Mouse (Mus musculus): ENCODE data around the gene Pparg. TPM values are rescaled to one million over a fixed set of nuclear protein-coding genes. Genes with fewer than 3 reads are reported as not detected.

The Pparg gene
- total RNA-seq, 2 experiments from 2014 or later, result 13.9 to 32.2 TPM

GRCm38 (mm10) chr6:115440231-115441006 is 79.7 kb downstream of the Pparg start:
- intact Hi-C loops (cut with DNase I), result no loop called here
- no peak for DNase-seq

- no peak for DNase-seq
- intact Hi-C loops (cut with DNase I), result no loop called here
These were observed 91.8 kb downstream of the Pparg start for GRCm38 (mm10) chr6:115452501-115452900.

- DNase-seq, result peak; percentile 73
- intact Hi-C loops (cut with DNase I), result no loop called here
These were observed 102.1 kb downstream of the Pparg start for GRCm38 (mm10) chr6:115462743-115463337.

- intact Hi-C loops (cut with DNase I), result no loop called here
- no peak for DNase-seq
These were observed 102.6 kb downstream of the Pparg start for GRCm38 (mm10) chr6:115463338-115463737.

- intact Hi-C loops (cut with DNase I), result no loop called here
- DNase-seq, result no peak
These were observed 103.9 kb downstream of the Pparg start for GRCm38 (mm10) chr6:115464661-115465060.

- DNase-seq, result no peak
- intact Hi-C loops (cut with DNase I), result no loop called here
These were observed 104.7 kb downstream of the Pparg start for GRCm38 (mm10) chr6:115465463-115465862.

GRCm38 (mm10) chr6:115465876-115466275 is 105.1 kb downstream of the Pparg start:
- no peak for DNase-seq
- intact Hi-C loops (cut with DNase I), result no loop called here

GRCm38 (mm10) chr6:115466601-115467000 is 105.8 kb downstream of the Pparg start:
- intact Hi-C loops (cut with DNase I), result no loop called here

GRCm38 (mm10) chr6:115469666-115470581 is 109.2 kb downstream of the Pparg start:
- intact Hi-C loops (cut with DNase I), result no loop called here
- DNase-seq, result no peak

More at GRCm38 (mm10) chr6:115466601-115467000, 105.8 kb downstream of the Pparg start:
- DNase-seq, result no peak

GRCm38 (mm10) chr6:115471956-115472355 is 111.2 kb downstream of the Pparg start:
- no peak for DNase-seq
- intact Hi-C loops (cut with DNase I), result no loop called here

- intact Hi-C loops (cut with DNase I), result loop anchor here (5.0 kb wide), 1 partner anchor 115 kb away; the partner anchor contains the start of gene Pparg
- peak in 1 of 2 experiments; percentile 26 for DNase-seq
These were observed 116.4 kb downstream of the Pparg start for GRCm38 (mm10) chr6:115477081-115477695.

GRCm38 (mm10) chr6:115479963-115480321 is 119.2 kb downstream of the Pparg start:
- DNase-seq, result no peak
- intact Hi-C loops (cut with DNase I), result loop anchor here (5.0 kb wide), 1 partner anchor 118 kb away; the partner anchor contains the start of gene Pparg

- intact Hi-C loops (cut with DNase I), result no loop called here
- peak; percentile 44 to 50 for DNase-seq
These were observed 119.7 kb downstream of the Pparg start for GRCm38 (mm10) chr6:115480322-115481017.

- intact Hi-C loops (cut with DNase I), result no loop called here
- no peak for DNase-seq
These were observed 120.2 kb downstream of the Pparg start for GRCm38 (mm10) chr6:115481018-115481354.

GRCm38 (mm10) chr6:115481603-115482002 is 120.9 kb downstream of the Pparg start:
- intact Hi-C loops (cut with DNase I), result no loop called here
- no peak for DNase-seq

- no peak for DNase-seq
- intact Hi-C loops (cut with DNase I), result no loop called here
These were observed 124.9 kb downstream of the Pparg start for GRCm38 (mm10) chr6:115485635-115486034.

GRCm38 (mm10) chr6:115489831-115490230 is 129.1 kb downstream of the Pparg start:
- intact Hi-C loops (cut with DNase I), result no loop called here
- DNase-seq, result no peak

- DNase-seq, result peak; percentile 40 to 41
- intact Hi-C loops (cut with DNase I), result no loop called here
These were observed 132.3 kb downstream of the Pparg start for GRCm38 (mm10) chr6:115492952-115493613.

- intact Hi-C loops (cut with DNase I), result no loop called here
These were observed 133.1 kb downstream of the Pparg start for GRCm38 (mm10) chr6:115493824-115494223.

GRCm38 (mm10) chr6:115499540-115499939 is 138.8 kb downstream of the Pparg start:
- intact Hi-C loops (cut with DNase I), result no loop called here
- peak; percentile 73 for DNase-seq

More at GRCm38 (mm10) chr6:115493824-115494223, 133.1 kb downstream of the Pparg start:
- no peak for DNase-seq

Measured in heart, postnatal 10 days (tissue).